ENCODE assay signal across 8 mouse cellular contexts in the genomic region with DNA sequence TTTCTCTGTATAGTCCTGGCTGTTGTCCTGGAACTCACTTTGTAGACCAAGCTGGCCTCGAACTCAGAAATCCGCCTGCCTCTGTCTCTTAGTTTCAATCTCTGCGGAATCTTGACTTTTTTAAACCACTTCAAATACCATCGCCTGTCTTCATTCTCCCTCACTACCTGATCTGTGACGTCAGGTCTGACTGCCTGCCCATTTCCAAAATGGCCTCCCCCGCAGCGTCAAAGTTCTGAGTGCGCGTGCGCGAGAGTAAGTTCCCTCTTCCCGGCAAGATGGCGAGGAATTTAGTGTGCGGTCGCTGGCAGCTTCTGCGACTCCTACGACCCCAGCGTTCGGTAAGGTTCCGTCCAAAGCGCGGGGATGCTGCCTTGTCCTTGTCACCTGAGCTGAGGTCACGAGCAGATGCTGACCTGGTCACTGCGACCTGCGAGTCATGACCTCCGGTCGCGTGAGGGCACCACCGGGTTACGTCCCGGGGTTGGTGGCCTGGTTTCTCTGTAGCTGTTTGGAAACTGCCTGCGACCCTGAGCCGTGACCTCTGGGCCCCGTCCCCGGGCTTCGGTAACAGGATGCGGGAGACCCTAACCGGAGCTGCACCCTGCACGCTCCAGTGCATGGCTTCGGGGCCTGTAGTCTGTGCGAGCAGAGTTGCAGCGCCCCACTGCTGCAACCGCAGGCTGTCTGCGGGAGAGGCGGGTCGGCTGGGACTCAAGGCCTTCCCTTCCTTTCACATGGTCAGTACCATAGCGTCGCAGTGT. TPM values are rescaled to one million over a fixed set of nuclear protein-coding genes. Genes with fewer than 3 reads are reported as not detected.
DNase-seq lines count a peak whose midpoint lies in the region; ATAC-seq and TF ChIP-seq lines count a peak whose summit lies in the region.

A gene (plus strand): TSS at position 258 of the 764 bp plus-strand sequence.

- peak within 1 kb of the TSS; percentile 73 for H3K4me2 ChIP-seq in kidney, embryonic 15.5 days

- peak within 1 kb of the TSS; percentile 73 for H3K4me3 ChIP-seq in bone marrow macrophage, adult 2 months (ENCODE audit: insufficient read depth, low read length)
- H3K4me3 ChIP-seq in embryonic fibroblast, embryonic 13.5 days (ENCODE audit: insufficient read depth, low read length), result peak within 1 kb of the TSS; percentile 69
- peak within 1 kb of the TSS; percentile 72 for H3K4me3 ChIP-seq in heart, embryonic 10.5 days
- H3K4me3 ChIP-seq in kidney, embryonic 15.5 days (replicated peaks), result peak within 1 kb of the TSS; percentile 64

- H3K27ac ChIP-seq in bone marrow macrophage, adult 2 months (ENCODE audit: insufficient read depth, low read depth, low read length), result peak within 1 kb of the TSS; percentile 57
- no peak within 1 kb of the TSS; the same call in 1 of the 2 replicates for H3K27ac ChIP-seq in embryonic fibroblast, embryonic 13.5 days (ENCODE audit: insufficient read depth, low read length)
- H3K27ac ChIP-seq in heart, embryonic 10.5 days, result peak within 1 kb of the TSS; percentile 96
- H3K27ac ChIP-seq in kidney, embryonic 15.5 days, result peak within 1 kb of the TSS; percentile 91

- H3K9ac ChIP-seq in kidney, embryonic 15.5 days, result peak within 1 kb of the TSS; percentile 74

- peak; percentile 93 for ATAC-seq in kidney, embryonic 15.5 days (replicated peaks; ENCODE audit: low FRiP score)
- peak; percentile 98 for ATAC-seq in monocyte, adult 5-6 weeks (replicated peaks; ENCODE audit: insufficient number of reproducible peaks, low FRiP score, low TSS enrichment, poor library complexity, severe bottlenecking)

- H3K36me3 ChIP-seq in heart, embryonic 10.5 days, result peaks cover 26% of the 10 kb centered on the region
- peaks cover 30% of the 10 kb centered on the region for H3K36me3 ChIP-seq in kidney, embryonic 15.5 days

- peak; percentile 37; the same call in 1 of the 2 replicates for TF ChIP-seq CTCF in bone marrow macrophage, adult 2 months (IDR thresholded peaks at IDR 0.05; ENCODE audit: low read depth, low read length)
- peak; percentile 34; the same call in 1 of the 2 replicates for TF ChIP-seq CTCF in embryonic fibroblast, embryonic 13.5 days (IDR thresholded peaks at IDR 0.05; ENCODE audit: borderline replicate concordance, insufficient read depth, low read length)

- WGBS in heart, embryonic 10.5 days, result under 1% methylated on average over 48 of the region's 48 CpGs
- WGBS in kidney, embryonic 15.5 days, result under 1% methylated on average over 48 of the region's 48 CpGs

- H3K9me3 ChIP-seq in heart, embryonic 10.5 days, result no peaks in the 10 kb centered on the region
- H3K9me3 ChIP-seq in kidney, embryonic 15.5 days (replicated peaks), result no peaks in the 10 kb centered on the region

- no peak for TF ChIP-seq POLR2A in bone marrow macrophage, adult 2 months (IDR thresholded peaks at IDR 0.05; ENCODE audit: borderline replicate concordance, low read depth, low read length)
- peak; percentile 88 for TF ChIP-seq POLR2A in embryonic fibroblast, embryonic 13.5 days (IDR thresholded peaks at IDR 0.05; ENCODE audit: low read depth, low read length)

- H3K4me1 ChIP-seq in bone marrow macrophage, adult 2 months (ENCODE audit: control insufficient read depth, insufficient read depth, low read length), result peaks cover 10% of the 10 kb centered on the region
- no peaks in the 10 kb centered on the region for H3K4me1 ChIP-seq in embryonic fibroblast, embryonic 13.5 days (ENCODE audit: control insufficient read depth, insufficient read depth, low read length)
- no peaks in the 10 kb centered on the region for H3K4me1 ChIP-seq in heart, embryonic 10.5 days
- peaks cover 15% of the 10 kb centered on the region for H3K4me1 ChIP-seq in kidney, embryonic 15.5 days

- H3K27me3 ChIP-seq in heart, embryonic 10.5 days (ENCODE audit: insufficient read depth, poor library complexity, severe bottlenecking), result no peaks in the 10 kb centered on the region
- H3K27me3 ChIP-seq in kidney, embryonic 15.5 days, result no peaks in the 10 kb centered on the region

- peak; percentile 97 for DNase-seq in A20 (ENCODE audit: low read depth, low spot score)
- peak; percentile 98 for DNase-seq in heart, embryonic 10.5 days (ENCODE audit: low spot score)
- DNase-seq in liver, result peak; percentile 96
- DNase-seq in spleen, postnatal 4 days (ENCODE audit: low spot score in 2 of 2), result peak; percentile 97 to 99

RNA-seq across cellular contexts. Expression of the gene that starts here (rescaled TPM):
- polyA plus RNA-seq in bone marrow macrophage, adult 2 months (2012; ENCODE audit: insufficient read depth, insufficient read length, missing spikeins), result 84.0 and 93.1 TPM in 2 replicates
- 43.2 and 55.3 TPM in 2 replicates for polyA plus RNA-seq in embryonic fibroblast, embryonic 13.5 days (2011; ENCODE audit: insufficient read length, low read depth, missing spikeins)
- 52.1 and 62.5 TPM in 2 replicates for polyA plus RNA-seq in heart, embryonic 10.5 days (2016; fragmentation: Nextera tagmentation; extraction: Ambion mirVana)
- 50.9 and 61.0 TPM in 2 replicates for polyA plus RNA-seq in kidney, embryonic 15.5 days (2015; fragmentation: Nextera tagmentation; extraction: Ambion mirVana)
- total RNA-seq in monocyte, adult 5-6 weeks (2017), result 24.6 to 34.7 TPM (median 29.1 TPM) in 3 replicates
